Mouse (Mus musculus): Measurements from ENCODE around the gene Wsb1. TPM values are rescaled to one million over a fixed set of nuclear protein-coding genes. Genes with fewer than 3 reads are reported as not detected.

Gene Wsb1
- total and polyA plus RNA-seq, 3 experiments: 66.7 to 345 (median 158) TPM

DNA sequence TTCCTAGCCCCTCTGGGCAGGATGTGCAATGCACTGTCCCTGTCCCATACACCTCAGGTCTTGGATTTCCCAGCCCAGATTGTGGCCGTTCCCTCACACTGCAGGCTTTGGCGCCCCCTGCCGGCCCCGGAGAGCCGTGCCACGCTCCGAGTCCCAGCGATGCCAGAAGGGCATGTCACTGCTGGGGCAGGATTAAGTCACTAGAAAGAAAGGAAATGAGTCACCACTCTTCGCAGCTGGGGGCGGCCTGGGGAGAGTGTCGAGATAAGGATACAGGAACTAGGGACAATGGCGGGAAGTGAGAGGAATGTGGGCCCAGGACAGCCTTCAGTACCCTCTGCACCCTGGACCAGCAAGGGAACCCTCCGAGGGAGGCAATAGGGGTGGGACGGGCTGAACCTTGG is 40.5 kb downstream of the Wsb1 start:
- no peaks in the 10 kb centered on the region for H3K36me3 ChIP-seq (replicated peaks)
- peak; percentile 73 for DNase-seq (ENCODE audit: low spot score)
- H3K9me3 ChIP-seq (replicated peaks): 0 out of 2 replicates have a peak, but pooled peaks cover 2% of the 10 kb centered on the region
- peaks cover 11% of the 10 kb centered on the region for H3K27me3 ChIP-seq (ENCODE audit: insufficient read depth, low read length)
- peaks cover 24% of the 10 kb centered on the region for H3K4me1 ChIP-seq (ENCODE audit: insufficient read depth, low read depth, low read length)
- TF ChIP-seq CTCF (IDR thresholded peaks at IDR 0.05; ENCODE audit: low read depth, low read length): peak; percentile 89
- no peak for TF ChIP-seq GATA2 (IDR thresholded peaks at IDR 0.05; ENCODE audit: borderline replicate concordance, low read depth, low read length)
- ATAC-seq (ENCODE audit: extremely low read depth, insufficient number of reproducible peaks, low FRiP score, poor library complexity, severe bottlenecking): peak; percentile 49; the same call in 1 of the 2 replicates
- H3K4me3 ChIP-seq (ENCODE audit: low read depth, low read length): no peak overlapping the region

GRCm38 (mm10) chr11:79209882-79210471 is 44.5 kb downstream of the Wsb1 start:
- H3K4me3 ChIP-seq (ENCODE audit: low read depth, low read length): no peak overlapping the region
- ATAC-seq (ENCODE audit: extremely low read depth, insufficient number of reproducible peaks, low FRiP score, poor library complexity, severe bottlenecking): no peak
- H3K4me1 ChIP-seq (ENCODE audit: insufficient read depth, low read depth, low read length): peaks cover 15% of the 10 kb centered on the region
- DNase-seq (ENCODE audit: low spot score): no peak
- H3K27me3 ChIP-seq (ENCODE audit: insufficient read depth, low read length): peaks cover 27% of the 10 kb centered on the region
- no peaks in the 10 kb centered on the region for H3K36me3 ChIP-seq (replicated peaks)
- no peaks in the 10 kb centered on the region for H3K9me3 ChIP-seq (replicated peaks)
- TF ChIP-seq GATA2 (IDR thresholded peaks at IDR 0.05; ENCODE audit: borderline replicate concordance, low read depth, low read length) (no peak), GATA1 (IDR thresholded peaks at IDR 0.05; ENCODE audit: borderline replicate concordance, low read length) (no peak), CTCF (IDR thresholded peaks at IDR 0.05; ENCODE audit: low read depth, low read length) (no peak), TAL1 (conservative IDR thresholded peaks at IDR 0.05; ENCODE audit: low read depth, low read length) (no peak), POLR2AphosphoS5 (IDR thresholded peaks at IDR 0.05; ENCODE audit: insufficient replicate concordance, low read depth, low read length) (no peak)

DNA sequence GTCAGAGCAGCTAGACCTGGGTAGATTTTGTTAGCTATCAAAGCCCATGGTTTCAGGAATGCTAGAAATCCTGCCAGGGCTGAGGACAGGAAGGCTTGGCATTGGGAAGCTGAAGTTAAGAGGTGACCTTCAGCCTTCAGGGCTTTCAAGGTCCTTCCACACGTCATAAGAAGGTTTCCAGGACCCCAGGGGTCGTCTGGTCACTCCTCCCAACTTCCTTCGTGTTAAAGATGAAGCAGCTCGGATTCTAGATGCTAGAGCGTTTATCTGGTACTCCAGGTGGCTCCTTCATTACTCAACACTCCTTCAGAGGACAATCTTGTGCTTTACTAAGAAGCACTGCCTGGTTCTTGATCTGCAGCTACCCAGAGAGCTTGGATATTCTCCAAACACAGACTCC is 45.4 kb downstream of the Wsb1 start:
- DNase-seq (ENCODE audit: low spot score) (no peak), ATAC-seq (ENCODE audit: extremely low read depth, insufficient number of reproducible peaks, low FRiP score, poor library complexity, severe bottlenecking) (no peak)
- TF ChIP-seq GATA2 (IDR thresholded peaks at IDR 0.05; ENCODE audit: borderline replicate concordance, low read depth, low read length): no peak
- no peak for TF ChIP-seq POLR2AphosphoS5 (IDR thresholded peaks at IDR 0.05; ENCODE audit: insufficient replicate concordance, low read depth, low read length)
- no peak for TF ChIP-seq GATA1 (IDR thresholded peaks at IDR 0.05; ENCODE audit: borderline replicate concordance, low read length)
- TF ChIP-seq TAL1 (conservative IDR thresholded peaks at IDR 0.05; ENCODE audit: low read depth, low read length): no peak
- TF ChIP-seq CTCF (IDR thresholded peaks at IDR 0.05; ENCODE audit: low read depth, low read length): no peak
- H3K4me3 ChIP-seq (ENCODE audit: low read depth, low read length): no peak overlapping the region
- peaks cover 32% of the 10 kb centered on the region for H3K27me3 ChIP-seq (ENCODE audit: insufficient read depth, low read length)
- peaks cover 10% of the 10 kb centered on the region for H3K4me1 ChIP-seq (ENCODE audit: insufficient read depth, low read depth, low read length)
- H3K9me3 ChIP-seq (replicated peaks): no peaks in the 10 kb centered on the region
- H3K36me3 ChIP-seq (replicated peaks): no peaks in the 10 kb centered on the region

DNA sequence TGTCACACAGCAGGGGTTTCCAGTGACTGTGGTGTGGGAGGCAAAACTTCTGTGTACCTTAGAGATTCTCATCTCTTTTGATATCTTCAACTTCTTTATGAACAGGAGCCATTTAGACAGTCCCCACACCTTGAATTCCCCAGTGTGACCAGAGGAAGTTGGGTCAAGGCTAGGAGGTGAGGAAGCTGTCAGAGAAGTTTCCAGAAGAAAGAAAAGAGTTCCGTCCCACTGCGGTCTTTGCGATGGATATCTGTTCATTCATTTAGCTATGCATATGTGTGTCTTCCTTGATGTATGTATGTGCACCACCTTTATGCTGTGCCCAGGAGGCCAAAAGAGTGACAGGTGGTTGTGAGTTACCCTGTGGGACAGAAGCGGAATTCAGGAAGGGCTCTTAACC is 46.0 kb downstream of the Wsb1 start:
- no peak for TF ChIP-seq POLR2AphosphoS5 (IDR thresholded peaks at IDR 0.05; ENCODE audit: insufficient replicate concordance, low read depth, low read length)
- no peak for TF ChIP-seq CTCF (IDR thresholded peaks at IDR 0.05; ENCODE audit: low read depth, low read length)
- no peak for TF ChIP-seq TAL1 (conservative IDR thresholded peaks at IDR 0.05; ENCODE audit: low read depth, low read length)
- no peak for TF ChIP-seq GATA2 (IDR thresholded peaks at IDR 0.05; ENCODE audit: borderline replicate concordance, low read depth, low read length)
- TF ChIP-seq GATA1 (IDR thresholded peaks at IDR 0.05; ENCODE audit: borderline replicate concordance, low read length): no peak
- peaks cover 6% of the 10 kb centered on the region for H3K4me1 ChIP-seq (ENCODE audit: insufficient read depth, low read depth, low read length)
- no peak for ATAC-seq (ENCODE audit: extremely low read depth, insufficient number of reproducible peaks, low FRiP score, poor library complexity, severe bottlenecking)
- peaks cover 32% of the 10 kb centered on the region for H3K27me3 ChIP-seq (ENCODE audit: insufficient read depth, low read length)
- no peak overlapping the region for H3K4me3 ChIP-seq (ENCODE audit: low read depth, low read length)
- H3K36me3 ChIP-seq (replicated peaks): no peaks in the 10 kb centered on the region
- no peak for DNase-seq (ENCODE audit: low spot score)
- no peaks in the 10 kb centered on the region for H3K9me3 ChIP-seq (replicated peaks)

GRCm38 (mm10) chr11:79207691-79208090 is 46.8 kb downstream of the Wsb1 start:
- no peak for DNase-seq (ENCODE audit: low spot score)
- H3K4me1 ChIP-seq (ENCODE audit: insufficient read depth, low read depth, low read length): peaks cover 6% of the 10 kb centered on the region
- H3K4me3 ChIP-seq (ENCODE audit: low read depth, low read length): no peak overlapping the region
- no peaks in the 10 kb centered on the region for H3K36me3 ChIP-seq (replicated peaks)
- no peak for ATAC-seq (ENCODE audit: extremely low read depth, insufficient number of reproducible peaks, low FRiP score, poor library complexity, severe bottlenecking)
- TF ChIP-seq POLR2AphosphoS5 (IDR thresholded peaks at IDR 0.05; ENCODE audit: insufficient replicate concordance, low read depth, low read length) (no peak), GATA2 (IDR thresholded peaks at IDR 0.05; ENCODE audit: borderline replicate concordance, low read depth, low read length) (no peak)
- H3K9me3 ChIP-seq (replicated peaks): no peaks in the 10 kb centered on the region
- peaks cover 33% of the 10 kb centered on the region for H3K27me3 ChIP-seq (ENCODE audit: insufficient read depth, low read length)

DNA sequence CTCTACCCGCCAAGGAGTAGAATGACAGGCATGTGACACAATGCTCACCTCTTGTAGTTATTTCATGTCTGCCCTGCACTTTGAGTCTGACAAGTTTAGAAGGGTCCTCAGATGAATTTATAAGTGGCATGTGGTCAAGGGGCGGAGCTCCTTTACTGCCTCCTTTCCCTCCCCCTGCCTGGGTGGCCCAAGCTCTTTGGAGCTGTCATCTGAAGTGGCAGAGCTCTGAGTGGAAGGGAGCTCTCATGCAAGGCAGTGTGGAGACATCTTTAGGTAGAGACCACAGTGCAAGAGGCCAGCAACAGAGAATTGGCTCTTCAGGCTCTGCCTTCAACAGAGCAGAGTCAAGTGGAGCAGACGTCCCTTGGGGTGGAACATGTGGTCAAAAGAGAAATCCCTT is 50.0 kb downstream of the Wsb1 start:
- H3K4me1 ChIP-seq (ENCODE audit: insufficient read depth, low read depth, low read length): no peaks in the 10 kb centered on the region
- ATAC-seq (ENCODE audit: extremely low read depth, insufficient number of reproducible peaks, low FRiP score, poor library complexity, severe bottlenecking): no peak

GRCm38 (mm10) chr11:79200502-79200901 is 54.0 kb downstream of the Wsb1 start:
- Histone ChIP-seq H3K9me3 (replicated peaks) (no peaks in the 10 kb centered on the region), H3K4me1 (ENCODE audit: insufficient read depth, low read depth, low read length) (peaks cover 11% of the 10 kb centered on the region), H3K27me3 (ENCODE audit: insufficient read depth, low read length) (peaks cover 42% of the 10 kb centered on the region), H3K4me3 (ENCODE audit: low read depth, low read length) (no peak overlapping the region), H3K36me3 (replicated peaks) (no peaks in the 10 kb centered on the region)
- ATAC-seq (ENCODE audit: extremely low read depth, insufficient number of reproducible peaks, low FRiP score, poor library complexity, severe bottlenecking): no peak
- no peak for TF ChIP-seq GATA1 (IDR thresholded peaks at IDR 0.05; ENCODE audit: borderline replicate concordance, low read length)
- no peak for TF ChIP-seq GATA2 (IDR thresholded peaks at IDR 0.05; ENCODE audit: borderline replicate concordance, low read depth, low read length)
- no peak for DNase-seq (ENCODE audit: low spot score)

More for the DNA sequence above, 50.0 kb downstream of the Wsb1 start:
- Histone ChIP-seq H3K9me3 (replicated peaks) (no peaks in the 10 kb centered on the region), H3K27me3 (ENCODE audit: insufficient read depth, low read length) (peaks cover 57% of the 10 kb centered on the region), H3K36me3 (replicated peaks) (no peaks in the 10 kb centered on the region), H3K4me3 (ENCODE audit: low read depth, low read length) (no peak overlapping the region)
- TF ChIP-seq TAL1 (conservative IDR thresholded peaks at IDR 0.05; ENCODE audit: low read depth, low read length) (no peak), GATA2 (IDR thresholded peaks at IDR 0.05; ENCODE audit: borderline replicate concordance, low read depth, low read length) (no peak)
- no peak for DNase-seq (ENCODE audit: low spot score)
